Mouse (Mus musculus): ENCODE measurements around the gene Polr2i. TPM values are rescaled to one million over a fixed set of nuclear protein-coding genes. Genes with fewer than 3 reads are reported as not detected.
"Not testable (repeated sequence)": the region's sequence is repeated elsewhere in the genome, so short reads cannot be mapped to it uniquely, and the experiment has no call there.

Gene Polr2i
- polyA plus RNA-seq, 1 experiment from 2014 or later = 186 TPM

DNA sequence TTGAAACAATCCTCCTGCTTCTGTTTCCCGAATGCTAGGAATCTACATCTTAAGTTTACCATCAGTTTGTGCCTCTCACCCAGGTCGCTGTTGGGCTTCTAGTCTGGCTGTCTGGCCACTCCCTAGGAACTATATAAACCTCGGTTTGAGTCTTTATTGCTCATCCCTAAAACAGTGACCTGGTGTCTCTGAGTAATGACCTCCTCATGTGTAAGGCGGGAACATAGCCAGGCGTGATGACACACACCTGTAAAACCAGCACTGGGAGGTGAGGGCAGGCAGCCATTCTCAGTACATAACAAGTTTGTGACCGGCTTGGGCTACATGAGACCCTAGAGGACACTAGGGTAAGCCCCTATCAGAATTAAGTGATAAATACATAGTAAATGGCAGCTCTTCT, 36.3 kb upstream of the Polr2i start:
- Histone ChIP-seq H3K4me1 (replicated peaks) (peaks cover 24% of the 10 kb centered on the region), H3K36me3 (peaks cover 24% of the 10 kb centered on the region), H3K27me3 (no peaks in the 10 kb centered on the region), H3K4me2 (replicated peaks) (peak overlapping the region; percentile 75), H3K4me3 (replicated peaks) (peak overlapping the region; percentile 77; the same call in 1 of the 2 replicates), H3K9ac (replicated peaks) (peak overlapping the region; percentile 82; the same call in 1 of the 2 replicates), H3K27ac (no peak overlapping the region), H3K9me3 (no peaks in the 10 kb centered on the region)
- ATAC-seq = no peak
- 74% methylated on average over 6 of the region's 6 CpGs for WGBS

DNA sequence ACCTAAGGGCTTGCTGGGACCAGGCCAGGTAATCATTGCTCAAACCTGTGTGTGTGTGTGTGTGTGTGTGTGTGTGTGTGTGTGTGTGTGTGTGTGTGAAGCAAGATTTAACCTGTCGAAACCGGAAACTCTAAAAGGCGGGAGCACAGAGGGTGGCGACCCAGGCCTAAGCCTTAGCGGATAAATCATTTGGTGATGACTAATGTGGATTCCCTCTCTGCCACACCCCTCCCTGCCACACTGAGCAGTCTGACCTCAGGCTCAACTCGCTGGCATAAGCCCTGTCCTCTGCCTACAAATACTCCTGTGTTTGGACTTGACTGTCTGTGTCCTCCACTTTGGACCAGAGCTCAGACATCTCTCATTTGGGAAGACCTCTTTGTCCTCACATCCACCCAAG, 35.6 kb upstream of the Polr2i start:
- no peak for ATAC-seq
- Histone ChIP-seq H3K4me3 (replicated peaks) (no peak overlapping the region), H3K9ac (replicated peaks) (no peak overlapping the region), H3K9me3 (no peaks in the 10 kb centered on the region), H3K4me1 (replicated peaks) (peaks cover 24% of the 10 kb centered on the region), H3K36me3 (peaks cover 17% of the 10 kb centered on the region), H3K4me2 (replicated peaks) (no peak overlapping the region), H3K27me3 (no peaks in the 10 kb centered on the region), H3K27ac (no peak overlapping the region)
- WGBS = 79% methylated on average over 6 of the region's 6 CpGs

DNA sequence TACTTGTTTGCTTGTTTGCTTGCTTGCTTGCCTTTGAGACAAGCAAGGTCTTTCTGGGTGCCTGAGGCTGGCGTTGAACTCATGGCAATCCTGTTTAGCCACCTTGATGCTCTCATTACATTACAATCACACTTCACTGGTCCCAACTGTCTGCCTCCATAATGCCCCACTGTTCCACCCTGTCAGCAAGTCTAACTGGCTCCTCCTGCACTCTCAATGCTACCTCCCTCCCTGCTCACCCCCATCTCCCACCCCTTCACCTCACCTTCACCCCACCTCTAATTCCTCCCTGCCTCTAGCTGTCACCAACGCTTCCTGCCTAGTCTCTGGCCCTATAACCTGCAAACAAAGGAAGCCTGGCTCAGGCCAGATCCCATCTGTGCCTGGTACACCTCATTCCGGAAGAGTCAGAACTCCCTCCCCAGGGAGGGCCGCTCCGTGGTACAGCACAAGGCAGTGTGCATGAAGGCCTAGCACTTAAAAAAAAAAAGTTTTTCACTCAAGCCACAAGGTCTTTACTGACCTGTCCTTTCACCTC, 34.1 kb upstream of the Polr2i start:
- WGBS = 78% methylated on average over 5 of the region's 5 CpGs
- H3K36me3 ChIP-seq = 0 out of 2 replicates have a peak, but pooled peaks cover 2% of the 10 kb centered on the region
- H3K9ac ChIP-seq (replicated peaks) = no peak overlapping the region
- no peaks in the 10 kb centered on the region for H3K27me3 ChIP-seq
- ATAC-seq = no peak
- peaks cover 20% of the 10 kb centered on the region for H3K4me1 ChIP-seq (replicated peaks)
- no peaks in the 10 kb centered on the region for H3K9me3 ChIP-seq
- no peak overlapping the region for H3K4me3 ChIP-seq (replicated peaks)
- H3K27ac ChIP-seq = no peak overlapping the region
- no peak overlapping the region for H3K4me2 ChIP-seq (replicated peaks)

DNA sequence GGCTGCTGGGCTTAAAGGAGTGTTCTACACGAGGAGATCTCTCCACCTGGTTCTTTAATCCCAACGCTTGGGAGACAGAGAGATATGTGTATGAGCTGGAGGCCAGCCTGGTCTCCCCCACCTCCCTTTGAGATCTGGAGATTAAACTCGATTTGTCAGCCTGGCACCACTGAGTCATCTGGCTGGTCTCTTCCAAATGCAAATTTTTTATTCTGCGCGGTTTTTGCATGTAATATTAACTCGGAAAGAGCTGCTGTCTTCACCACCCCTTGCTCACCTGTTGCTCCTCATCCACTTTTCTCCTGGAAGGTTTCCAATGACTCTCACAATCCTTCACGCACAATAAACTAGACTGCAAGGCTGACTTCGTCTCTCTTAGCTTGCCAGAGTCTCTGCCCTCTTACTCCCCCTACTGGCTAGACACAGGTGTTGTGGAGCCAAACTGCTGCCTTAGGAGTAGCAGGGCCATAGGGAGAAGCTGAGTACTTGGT, 33.2 kb upstream of the Polr2i start, which contains the start of gene Capns1:
TSS of gene Capns1 (minus strand) at position 331 of the 491 bp plus-strand sequence.
- Histone ChIP-seq H3K4me1 (replicated peaks) (peaks cover 11% of the 10 kb centered on the region), H3K4me2 (replicated peaks) (peak within 1 kb of the TSS; percentile 32), H3K9me3 (no peaks in the 10 kb centered on the region), H3K27me3 (no peaks in the 10 kb centered on the region), H3K27ac (no peak within 1 kb of the TSS), H3K36me3 (no peaks in the 10 kb centered on the region), H3K4me3 (replicated peaks) (peak within 1 kb of the TSS; percentile 16), H3K9ac (replicated peaks) (no peak within 1 kb of the TSS)
- no peak for ATAC-seq
- WGBS = 7% methylated on average over 8 of the region's 8 CpGs

DNA sequence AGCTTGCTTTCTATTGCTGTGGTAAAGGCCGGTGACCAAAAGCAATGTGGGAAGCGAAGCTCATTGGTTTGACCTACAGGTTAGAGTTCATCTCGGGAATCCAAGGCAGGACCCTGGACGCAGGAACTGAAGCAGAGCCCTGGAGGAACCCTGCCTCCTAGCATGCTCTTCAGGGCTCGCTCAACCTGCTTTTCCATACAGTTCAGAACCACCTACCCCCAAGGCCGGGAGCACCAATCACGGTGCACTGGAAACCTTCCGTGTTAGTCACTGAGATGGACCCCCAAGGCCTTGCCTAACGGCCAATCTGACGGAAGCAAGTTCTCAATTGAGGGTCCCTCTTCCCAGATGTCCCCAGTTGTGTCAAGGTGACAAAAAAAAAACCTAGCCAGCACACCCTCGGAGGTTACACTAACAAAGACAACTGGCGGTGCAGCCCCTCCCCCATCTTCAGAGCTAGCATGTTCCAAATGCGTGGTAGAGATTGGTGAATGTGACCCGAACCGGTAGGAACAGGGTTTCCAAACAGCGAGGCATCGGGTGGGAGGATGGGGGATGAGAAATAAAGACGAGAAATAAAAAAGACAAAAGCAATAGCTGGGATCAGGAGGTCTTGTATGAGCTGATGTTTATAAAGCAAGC, 32.1 kb upstream of the Polr2i start:
- Histone ChIP-seq H3K36me3 (no peaks in the 10 kb centered on the region), H3K4me2 (replicated peaks) (no peak overlapping the region), H3K27ac (no peak overlapping the region), H3K4me1 (replicated peaks) (peaks cover 10% of the 10 kb centered on the region), H3K27me3 (no peaks in the 10 kb centered on the region), H3K9me3 (no peaks in the 10 kb centered on the region), H3K9ac (replicated peaks) (no peak overlapping the region), H3K4me3 (replicated peaks) (no peak overlapping the region)
- 83% methylated on average over 18 of the region's 18 CpGs for WGBS
- no peak for ATAC-seq

DNA sequence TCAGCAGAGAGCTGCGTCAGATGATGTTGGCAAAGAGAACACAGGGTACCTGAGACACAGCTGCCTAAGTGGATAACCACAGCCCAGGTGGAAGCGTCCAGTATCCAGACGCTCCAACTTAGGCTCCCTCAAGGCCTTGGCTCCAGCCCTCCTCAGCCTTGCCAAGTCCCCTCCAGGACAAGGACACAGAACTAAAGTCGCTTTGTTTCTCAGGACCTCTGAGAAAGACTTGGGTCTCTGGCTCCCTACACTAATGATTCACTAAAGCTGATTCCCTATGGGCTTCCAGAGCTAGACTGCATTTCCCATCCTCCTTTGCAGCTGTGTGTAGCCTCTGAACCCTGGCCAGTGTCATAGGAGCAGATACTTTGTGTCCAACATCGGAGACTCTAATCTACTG, 31.5 kb upstream of the Polr2i start:
- Histone ChIP-seq H3K27me3 (no peaks in the 10 kb centered on the region), H3K9me3 (no peaks in the 10 kb centered on the region), H3K36me3 (no peaks in the 10 kb centered on the region), H3K27ac (no peak overlapping the region), H3K4me3 (replicated peaks) (no peak overlapping the region), H3K4me1 (replicated peaks) (peaks cover 8% of the 10 kb centered on the region), H3K9ac (replicated peaks) (no peak overlapping the region), H3K4me2 (replicated peaks) (no peak overlapping the region)
- 78% methylated on average over 5 of the region's 5 CpGs for WGBS
- ATAC-seq = no peak

DNA sequence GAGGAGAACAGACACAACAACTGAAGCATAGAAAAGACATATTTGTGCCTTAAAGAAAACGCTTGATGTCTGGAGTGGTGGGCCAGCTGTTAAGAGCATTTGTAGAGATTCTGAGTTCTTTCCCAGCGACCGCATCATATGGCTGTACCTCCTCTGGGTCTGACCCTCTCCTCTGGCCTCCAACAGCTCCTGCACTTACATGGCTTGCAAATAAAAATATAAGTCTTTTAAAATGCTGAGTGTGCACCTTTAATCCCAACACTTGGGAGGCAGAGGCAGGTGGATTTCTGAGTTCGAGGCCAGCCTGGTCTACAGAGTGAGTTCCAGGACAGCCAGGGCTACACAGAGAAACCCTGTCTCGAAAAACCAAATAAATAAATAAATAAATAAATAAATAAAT, 31.1 kb upstream of the Polr2i start:
- not testable (repeated sequence) for H3K4me3 ChIP-seq (replicated peaks); H3K4me1 ChIP-seq (replicated peaks); H3K4me2 ChIP-seq (replicated peaks); H3K36me3 ChIP-seq; ATAC-seq; H3K27me3 ChIP-seq; H3K27ac ChIP-seq; H3K9ac ChIP-seq (replicated peaks); H3K9me3 ChIP-seq
- 89% methylated on average over 5 of the region's 5 CpGs for WGBS

DNA sequence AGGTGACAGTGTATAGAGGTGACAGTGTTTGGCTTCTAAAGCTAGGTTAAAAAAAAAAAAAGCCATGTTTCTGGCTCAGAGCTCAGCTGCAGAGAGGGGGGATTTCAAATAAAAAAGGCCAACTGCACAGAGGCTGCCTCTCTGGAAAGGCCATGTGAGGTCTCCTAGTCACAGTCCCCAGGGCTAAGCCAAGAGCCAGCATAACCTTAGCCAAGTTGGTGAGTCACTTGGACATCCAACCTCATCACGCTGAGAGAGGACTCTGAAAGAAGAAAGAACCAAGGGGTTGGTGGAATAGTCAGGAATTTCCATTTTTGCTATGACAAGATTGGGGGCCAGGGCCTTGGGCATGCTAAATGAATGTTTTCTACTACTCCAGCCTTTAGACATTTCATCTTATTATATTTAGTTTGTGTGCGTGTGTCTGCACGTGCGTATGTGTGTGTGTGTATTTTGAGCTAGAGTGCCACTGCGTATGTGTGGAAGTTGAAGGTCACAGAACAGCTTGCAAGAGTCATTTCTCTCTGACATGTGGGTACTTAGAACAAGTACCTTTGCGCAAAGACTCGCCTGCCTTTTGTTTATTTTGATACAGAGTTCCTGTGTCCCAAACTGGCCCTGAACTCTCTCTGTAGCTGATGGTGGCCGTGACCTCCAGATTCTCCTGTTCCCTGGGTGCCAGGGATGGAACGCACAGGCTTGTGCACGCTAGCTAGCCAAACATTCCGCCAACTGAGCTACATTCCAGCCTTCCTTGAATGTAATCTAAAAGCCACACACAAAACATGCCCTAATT, 28.7 kb upstream of the Polr2i start:
- Histone ChIP-seq H3K36me3 (no peaks in the 10 kb centered on the region), H3K4me3 (replicated peaks) (no peak overlapping the region), H3K27ac (no peak overlapping the region), H3K27me3 (no peaks in the 10 kb centered on the region), H3K9ac (replicated peaks) (no peak overlapping the region), H3K4me2 (replicated peaks) (no peak overlapping the region), H3K9me3 (no peaks in the 10 kb centered on the region), H3K4me1 (replicated peaks) (peaks cover 5% of the 10 kb centered on the region; the same call in 1 of the 2 replicates)
- ATAC-seq = no peak
- 87% methylated on average over 11 of the region's 11 CpGs for WGBS

DNA sequence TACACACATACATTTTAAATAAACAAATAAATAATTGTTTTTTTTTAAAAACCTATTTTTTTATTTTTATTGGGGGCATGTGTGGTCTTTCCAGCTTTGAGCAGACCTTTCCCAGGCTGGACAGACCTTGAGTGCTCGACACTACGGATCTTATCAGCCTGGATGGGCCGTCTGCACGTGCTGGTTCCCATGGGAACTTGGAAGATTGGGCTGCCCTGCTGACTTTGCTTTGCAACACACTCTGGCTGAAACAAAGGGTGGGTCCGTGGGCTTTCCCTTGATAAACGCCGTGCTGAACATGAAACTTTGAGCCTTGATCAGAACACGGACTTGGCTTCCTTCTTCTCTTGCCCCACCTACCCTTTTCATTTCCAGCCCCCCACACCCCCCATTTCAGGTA, 27.4 kb upstream of the Polr2i start:
- Histone ChIP-seq H3K9ac (replicated peaks) (no peak overlapping the region), H3K36me3 (no peaks in the 10 kb centered on the region), H3K4me2 (replicated peaks) (no peak overlapping the region), H3K9me3 (no peaks in the 10 kb centered on the region), H3K27me3 (no peaks in the 10 kb centered on the region), H3K4me1 (replicated peaks) (no peaks in the 10 kb centered on the region), H3K27ac (no peak overlapping the region), H3K4me3 (replicated peaks) (no peak overlapping the region)
- ATAC-seq = no peak
- WGBS = 14% methylated on average over 8 of the region's 8 CpGs

DNA sequence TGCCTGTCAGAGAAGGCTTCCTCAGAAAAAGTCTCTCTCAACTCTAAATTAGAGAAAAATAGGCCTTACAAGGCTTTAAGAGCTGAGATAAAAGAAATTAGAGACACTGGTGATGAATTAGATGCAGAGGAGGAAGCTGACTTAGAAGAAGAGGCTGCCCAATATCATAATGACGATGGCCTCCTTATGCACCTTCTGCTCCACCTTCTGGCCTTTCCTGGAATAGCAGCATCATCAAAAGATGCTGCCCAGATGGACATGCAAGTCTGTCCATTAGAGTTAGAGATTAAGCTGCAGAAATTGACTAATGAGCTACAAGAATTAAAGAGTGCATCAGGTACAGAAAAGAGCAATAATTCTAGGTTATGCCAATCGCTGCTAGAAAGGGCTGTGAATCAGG, 26.4 kb upstream of the Polr2i start:
- H3K4me3 ChIP-seq (replicated peaks) = no peak overlapping the region
- H3K9ac ChIP-seq (replicated peaks) = no peak overlapping the region
- WGBS = 4% methylated on average over 2 of the region's 2 CpGs
- no peak for ATAC-seq
- H3K27me3 ChIP-seq = no peaks in the 10 kb centered on the region
- no peaks in the 10 kb centered on the region for H3K9me3 ChIP-seq
- no peak overlapping the region for H3K4me2 ChIP-seq (replicated peaks)
- no peaks in the 10 kb centered on the region for H3K4me1 ChIP-seq (replicated peaks)
- no peak overlapping the region for H3K27ac ChIP-seq
- no peaks in the 10 kb centered on the region for H3K36me3 ChIP-seq

DNA sequence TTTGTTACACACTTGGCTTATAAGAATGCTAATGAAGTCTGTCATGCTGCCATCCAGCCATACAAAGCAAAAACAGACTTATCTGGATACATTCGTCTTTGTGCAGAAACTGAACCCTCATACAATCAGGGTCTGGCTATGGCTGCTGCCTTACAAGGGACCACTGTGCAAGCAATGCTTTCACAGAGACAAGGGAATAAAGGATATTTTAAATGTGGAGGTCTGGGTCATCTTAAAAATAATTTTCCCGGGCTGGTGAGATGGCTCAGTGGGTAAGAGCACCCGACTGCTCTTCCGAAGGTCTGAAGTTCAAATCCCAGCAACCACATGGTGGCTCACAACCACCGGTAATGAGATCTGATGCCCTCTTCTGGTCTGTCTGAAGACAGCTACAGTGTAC, 25.4 kb upstream of the Polr2i start:
- H3K4me2 ChIP-seq (replicated peaks); H3K9ac ChIP-seq (replicated peaks); ATAC-seq; H3K36me3 ChIP-seq; H3K27ac ChIP-seq; H3K4me3 ChIP-seq (replicated peaks); H3K9me3 ChIP-seq; H3K4me1 ChIP-seq (replicated peaks); H3K27me3 ChIP-seq: not testable (repeated sequence)
- 57% methylated on average over 5 of the region's 5 CpGs for WGBS

DNA sequence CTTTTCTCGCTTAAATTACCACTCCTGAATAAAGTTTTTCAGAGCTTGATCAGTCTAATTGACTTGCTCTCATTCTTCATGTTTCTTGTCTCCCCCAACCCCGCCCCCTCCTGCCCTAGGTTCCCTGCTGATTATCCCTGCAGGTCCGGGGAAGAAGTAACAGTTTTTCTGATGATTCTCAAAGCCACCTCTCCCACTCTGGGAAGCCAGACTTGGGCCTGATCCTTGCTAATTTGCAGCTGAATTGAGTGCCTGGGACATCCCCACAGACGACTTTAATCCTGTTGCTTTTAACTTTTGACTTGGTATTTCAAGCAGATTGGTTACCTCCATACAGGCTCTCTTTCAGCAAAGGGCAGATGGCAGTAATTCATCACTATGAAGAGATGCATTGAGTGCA, 20.7 kb upstream of the Polr2i start:
- Histone ChIP-seq H3K36me3 (no peaks in the 10 kb centered on the region), H3K4me3 (replicated peaks) (no peak overlapping the region), H3K4me1 (replicated peaks) (no peaks in the 10 kb centered on the region), H3K4me2 (replicated peaks) (no peak overlapping the region), H3K9me3 (no peaks in the 10 kb centered on the region), H3K27me3 (no peaks in the 10 kb centered on the region), H3K9ac (replicated peaks) (no peak overlapping the region), H3K27ac (no peak overlapping the region)
- 20% methylated on average over 4 of the region's 4 CpGs for WGBS
- no peak for ATAC-seq
